Mouse (Mus musculus): ENCODE data around the gene Ttl. TPM values are rescaled to one million over a fixed set of nuclear protein-coding genes. Genes with fewer than 3 reads are reported as not detected.

The Ttl gene
- 31.1 and 34.2 TPM in 2 replicates for polyA plus RNA-seq (2015; fragmentation: Nextera tagmentation; extraction: Ambion mirVana)

GRCm38 (mm10) chr2:129065437-129066282, at the start of gene Ttl:
Gene Ttl (plus strand): TSS chr2:129065942.
- peak; percentile 96 for ATAC-seq
- H3K9ac ChIP-seq (ENCODE audit: low read depth, low read length) = peak within 1 kb of the TSS; percentile 94
- peak within 1 kb of the TSS; percentile 89 for H3K4me3 ChIP-seq (ENCODE audit: low read depth, low read length)
- no peaks in the 10 kb centered on the region for H3K9me3 ChIP-seq (replicated peaks; ENCODE audit: control insufficient read depth, low read length, poor library complexity, severe bottlenecking)
- peaks cover 31% of the 10 kb centered on the region for H3K4me1 ChIP-seq (ENCODE audit: control insufficient read depth, insufficient read depth, low read length)
- H3K36me3 ChIP-seq (ENCODE audit: control insufficient read depth, insufficient read depth, low read length) = peaks cover 4% of the 10 kb centered on the region; the same call in 1 of the 2 replicates
- H3K27ac ChIP-seq (ENCODE audit: low read length) = peak within 1 kb of the TSS; percentile 88
- WGBS = under 1% methylated on average over 61 of the region's 62 CpGs
- peak within 1 kb of the TSS; percentile 68 for H3K4me2 ChIP-seq (ENCODE audit: low read length)
- no peaks in the 10 kb centered on the region for H3K27me3 ChIP-seq (ENCODE audit: control insufficient read depth, insufficient read depth, low read depth, low read length)

- H3K9me3 ChIP-seq (replicated peaks; ENCODE audit: control insufficient read depth, low read length, poor library complexity, severe bottlenecking) = no peaks in the 10 kb centered on the region
- no peak overlapping the region for H3K9ac ChIP-seq (ENCODE audit: low read depth, low read length)
- H3K36me3 ChIP-seq (ENCODE audit: control insufficient read depth, insufficient read depth, low read length) = peaks cover 14% of the 10 kb centered on the region; the same call in 1 of the 2 replicates
- WGBS = 87% methylated on average over 2 of the region's 2 CpGs
- H3K27ac ChIP-seq (ENCODE audit: low read length) = no peak overlapping the region
- no peak for ATAC-seq
- no peaks in the 10 kb centered on the region for H3K27me3 ChIP-seq (ENCODE audit: control insufficient read depth, insufficient read depth, low read depth, low read length)
- H3K4me1 ChIP-seq (ENCODE audit: control insufficient read depth, insufficient read depth, low read length) = no peaks in the 10 kb centered on the region
- H3K4me2 ChIP-seq (ENCODE audit: low read length) = no peak overlapping the region
- H3K4me3 ChIP-seq (ENCODE audit: low read depth, low read length) = no peak overlapping the region
These were observed 45.6 kb upstream of the Ttl start for GRCm38 (mm10) chr2:129020106-129020505.

- Histone ChIP-seq H3K27me3 (ENCODE audit: control insufficient read depth, insufficient read depth, low read depth, low read length) (no peaks in the 10 kb centered on the region), H3K9me3 (replicated peaks; ENCODE audit: control insufficient read depth, low read length, poor library complexity, severe bottlenecking) (no peaks in the 10 kb centered on the region), H3K27ac (ENCODE audit: low read length) (no peak overlapping the region), H3K9ac (ENCODE audit: low read depth, low read length) (no peak overlapping the region), H3K4me2 (ENCODE audit: low read length) (no peak overlapping the region), H3K36me3 (ENCODE audit: control insufficient read depth, insufficient read depth, low read length) (no peaks in the 10 kb centered on the region), H3K4me3 (ENCODE audit: low read depth, low read length) (no peak overlapping the region), H3K4me1 (ENCODE audit: control insufficient read depth, insufficient read depth, low read length) (no peaks in the 10 kb centered on the region)
- 84% methylated on average over 9 of the region's 9 CpGs for WGBS
- no peak for ATAC-seq
These were observed 40.9 kb upstream of the Ttl start for GRCm38 (mm10) chr2:129024820-129025219.

GRCm38 (mm10) chr2:129035381-129035780, 30.4 kb upstream of the Ttl start:
- Histone ChIP-seq H3K4me2 (ENCODE audit: low read length) (no peak overlapping the region), H3K36me3 (ENCODE audit: control insufficient read depth, insufficient read depth, low read length) (no peaks in the 10 kb centered on the region), H3K4me3 (ENCODE audit: low read depth, low read length) (no peak overlapping the region), H3K9me3 (replicated peaks; ENCODE audit: control insufficient read depth, low read length, poor library complexity, severe bottlenecking) (no peaks in the 10 kb centered on the region), H3K27ac (ENCODE audit: low read length) (no peak overlapping the region), H3K27me3 (ENCODE audit: control insufficient read depth, insufficient read depth, low read depth, low read length) (peaks cover 9% of the 10 kb centered on the region), H3K9ac (ENCODE audit: low read depth, low read length) (no peak overlapping the region), H3K4me1 (ENCODE audit: control insufficient read depth, insufficient read depth, low read length) (peaks cover 4% of the 10 kb centered on the region)
- 84% methylated on average over 5 of the region's 5 CpGs for WGBS
- no peak for ATAC-seq

- H3K27ac ChIP-seq (ENCODE audit: low read length) = no peak overlapping the region
- H3K36me3 ChIP-seq (ENCODE audit: control insufficient read depth, insufficient read depth, low read length) = no peaks in the 10 kb centered on the region
- WGBS = 28% methylated on average over 15 of the region's 15 CpGs
- H3K4me2 ChIP-seq (ENCODE audit: low read length) = peak overlapping the region; percentile 72
- H3K9ac ChIP-seq (ENCODE audit: low read depth, low read length) = peak overlapping the region; percentile 75
- peak; percentile 57; the same call in 1 of the 2 replicates for ATAC-seq
- H3K9me3 ChIP-seq (replicated peaks; ENCODE audit: control insufficient read depth, low read length, poor library complexity, severe bottlenecking) = no peaks in the 10 kb centered on the region
- H3K27me3 ChIP-seq (ENCODE audit: control insufficient read depth, insufficient read depth, low read depth, low read length) = peaks cover 9% of the 10 kb centered on the region
- peak overlapping the region; percentile 50 for H3K4me3 ChIP-seq (ENCODE audit: low read depth, low read length)
- H3K4me1 ChIP-seq (ENCODE audit: control insufficient read depth, insufficient read depth, low read length) = peaks cover 4% of the 10 kb centered on the region
These were observed 27.3 kb upstream of the Ttl start for GRCm38 (mm10) chr2:129038426-129038936.

- peak; percentile 88 for ATAC-seq
- Histone ChIP-seq H3K4me1 (ENCODE audit: control insufficient read depth, insufficient read depth, low read length) (peaks cover 4% of the 10 kb centered on the region), H3K4me3 (ENCODE audit: low read depth, low read length) (peak overlapping the region; percentile 50), H3K36me3 (ENCODE audit: control insufficient read depth, insufficient read depth, low read length) (no peaks in the 10 kb centered on the region), H3K27ac (ENCODE audit: low read length) (peak overlapping the region; percentile 68), H3K9me3 (replicated peaks; ENCODE audit: control insufficient read depth, low read length, poor library complexity, severe bottlenecking) (no peaks in the 10 kb centered on the region), H3K27me3 (ENCODE audit: control insufficient read depth, insufficient read depth, low read depth, low read length) (peaks cover 9% of the 10 kb centered on the region), H3K9ac (ENCODE audit: low read depth, low read length) (peak overlapping the region; percentile 75), H3K4me2 (ENCODE audit: low read length) (peak overlapping the region; percentile 72)
- under 1% methylated on average over 62 of the region's 62 CpGs for WGBS
These were observed 26.7 kb upstream of the Ttl start for GRCm38 (mm10) chr2:129038937-129039631.

- ATAC-seq = no peak
- no peak overlapping the region for H3K27ac ChIP-seq (ENCODE audit: low read length)
These were observed 25.2 kb upstream of the Ttl start for GRCm38 (mm10) chr2:129040567-129040966.

GRCm38 (mm10) chr2:129046172-129046845, 19.4 kb upstream of the Ttl start:
- ATAC-seq = no peak
- H3K4me2 ChIP-seq (ENCODE audit: low read length) = no peak overlapping the region
- no peak overlapping the region for H3K4me3 ChIP-seq (ENCODE audit: low read depth, low read length)
- no peaks in the 10 kb centered on the region for H3K27me3 ChIP-seq (ENCODE audit: control insufficient read depth, insufficient read depth, low read depth, low read length)
- no peak overlapping the region for H3K9ac ChIP-seq (ENCODE audit: low read depth, low read length)
- H3K27ac ChIP-seq (ENCODE audit: low read length) = no peak overlapping the region
- no peaks in the 10 kb centered on the region for H3K4me1 ChIP-seq (ENCODE audit: control insufficient read depth, insufficient read depth, low read length)
- 89% methylated on average over 6 of the region's 6 CpGs for WGBS
- H3K9me3 ChIP-seq (replicated peaks; ENCODE audit: control insufficient read depth, low read length, poor library complexity, severe bottlenecking) = no peaks in the 10 kb centered on the region
- H3K36me3 ChIP-seq (ENCODE audit: control insufficient read depth, insufficient read depth, low read length) = no peaks in the 10 kb centered on the region

More at GRCm38 (mm10) chr2:129040567-129040966, 25.2 kb upstream of the Ttl start:
- no peak overlapping the region for H3K4me2 ChIP-seq (ENCODE audit: low read length)
- WGBS = 39% methylated on average over 6 of the region's 6 CpGs
- peaks cover 9% of the 10 kb centered on the region for H3K27me3 ChIP-seq (ENCODE audit: control insufficient read depth, insufficient read depth, low read depth, low read length)
- H3K9me3 ChIP-seq (replicated peaks; ENCODE audit: control insufficient read depth, low read length, poor library complexity, severe bottlenecking) = no peaks in the 10 kb centered on the region
- H3K36me3 ChIP-seq (ENCODE audit: control insufficient read depth, insufficient read depth, low read length) = no peaks in the 10 kb centered on the region
- no peak overlapping the region for H3K4me3 ChIP-seq (ENCODE audit: low read depth, low read length)
- H3K4me1 ChIP-seq (ENCODE audit: control insufficient read depth, insufficient read depth, low read length) = peaks cover 4% of the 10 kb centered on the region
- H3K9ac ChIP-seq (ENCODE audit: low read depth, low read length) = no peak overlapping the region

Measured in midbrain, embryonic 16.5 days (tissue).